In the genomic region with DNA sequence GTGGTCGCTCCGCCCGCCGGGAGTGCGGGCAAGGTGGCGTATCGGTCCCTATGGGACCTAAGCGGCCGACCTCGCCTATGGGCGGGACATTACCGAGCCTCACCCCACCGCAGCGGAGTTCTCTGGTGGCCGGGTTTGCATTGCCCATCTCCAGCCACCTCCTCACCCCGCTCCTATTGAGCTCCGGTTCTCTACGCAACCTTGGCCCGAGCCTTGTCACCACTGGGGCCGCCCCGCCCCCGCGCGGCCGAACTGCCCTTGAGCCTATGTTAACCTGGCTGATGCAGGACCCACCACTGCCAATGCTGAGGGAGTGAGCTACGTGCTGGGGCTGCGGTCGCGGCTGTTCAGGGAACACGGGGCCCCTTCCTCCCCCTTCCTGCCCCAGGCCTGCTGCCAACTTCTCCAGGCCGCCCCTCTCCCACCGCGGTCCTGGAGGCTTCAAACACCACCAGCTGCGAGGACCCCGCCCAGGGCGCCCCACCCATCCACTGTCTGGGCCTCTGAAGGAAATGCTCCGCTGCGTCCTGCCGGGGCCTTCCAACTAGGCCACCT, we compare ENCODE assay signal across 8 mouse cellular contexts. TPM values are rescaled to one million over a fixed set of nuclear protein-coding genes. Genes with fewer than 3 reads are reported as not detected.
A peak's percentile ranks its signal among the peaks of the same experiment; 100 is the strongest.
DNase-seq lines count a peak whose midpoint lies in the region; ATAC-seq and TF ChIP-seq lines count a peak whose summit lies in the region.

No protein-coding gene starts in this region.

- no peaks in the 10 kb centered on the region for H3K9me3 ChIP-seq in embryonic facial prominence, embryonic 15.5 days (replicated peaks)
- no peaks in the 10 kb centered on the region for H3K9me3 ChIP-seq in heart, embryonic 14.5 days (ENCODE audit: control insufficient read depth, low read length)
- H3K9me3 ChIP-seq in kidney, postnatal 0 days (replicated peaks; ENCODE audit: low read length): no peaks in the 10 kb centered on the region

- H3K4me3 ChIP-seq in embryonic facial prominence, embryonic 15.5 days (replicated peaks): peak overlapping the region; percentile 83
- H3K4me3 ChIP-seq in heart, embryonic 14.5 days (ENCODE audit: control insufficient read depth in 1 of 2, insufficient read depth in 1 of 2, low read depth in 1 of 2, low read length in 2 of 2): peak overlapping the region; percentile 73 to 85
- peak overlapping the region; percentile 49 for H3K4me3 ChIP-seq in kidney, postnatal 0 days (replicated peaks; ENCODE audit: low read depth, low read length)

- WGBS in embryonic facial prominence, embryonic 15.5 days: under 1% methylated on average over 39 of the region's 39 CpGs
- WGBS in heart, embryonic 14.5 days: under 1% methylated on average over 37 of the region's 39 CpGs
- WGBS in kidney, postnatal 0 days: under 1% methylated on average over 37 of the region's 39 CpGs

- TF ChIP-seq CTCF in kidney, postnatal 0 days (IDR thresholded peaks at IDR 0.05; ENCODE audit: low read depth): peak; percentile 42; the same call in 1 of the 2 replicates

- H3K9ac ChIP-seq in embryonic facial prominence, embryonic 15.5 days: peak overlapping the region; percentile 73
- peak overlapping the region; percentile 97 for H3K9ac ChIP-seq in heart, embryonic 14.5 days (ENCODE audit: low read length)
- peak overlapping the region; percentile 67 for H3K9ac ChIP-seq in kidney, postnatal 0 days (ENCODE audit: low read depth, low read length)

- peak overlapping the region; percentile 99 for H3K27ac ChIP-seq in embryonic facial prominence, embryonic 15.5 days (replicated peaks)
- H3K27ac ChIP-seq in heart, embryonic 14.5 days (replicated peaks in 1 of 2; ENCODE audit: control insufficient read depth in 1 of 2, insufficient read depth in 1 of 2, low read depth in 2 of 2, low read length in 2 of 2): peak overlapping the region; percentile 99 to 100
- H3K27ac ChIP-seq in kidney, postnatal 0 days: peak overlapping the region; percentile 96

- DNase-seq in cerebellum, adult 11-12 months: no peak
- peak; percentile 89 for DNase-seq in adrenal gland, postnatal 10 days
- peak; percentile 72 for DNase-seq in kidney, postnatal 0 days (ENCODE audit: low spot score)
- peak; percentile 87 to 91 for DNase-seq in lung, postnatal 4 days
- peak; percentile 76 for DNase-seq in spleen, postnatal 14 days (ENCODE audit: low spot score in 2 of 2)

- H3K4me1 ChIP-seq in embryonic facial prominence, embryonic 15.5 days: peaks cover 30% of the 10 kb centered on the region
- H3K4me1 ChIP-seq in heart, embryonic 14.5 days (ENCODE audit: control insufficient read depth in 2 of 2, insufficient read depth in 2 of 2, low read length in 2 of 2): peaks cover 12 to 22% of the 10 kb centered on the region in 2 experiments; a peak in 3 of 4 replicates
- peaks cover 20% of the 10 kb centered on the region; the same call in 1 of the 2 replicates for H3K4me1 ChIP-seq in kidney, postnatal 0 days (replicated peaks; ENCODE audit: insufficient read depth, low read length)

- H3K4me2 ChIP-seq in embryonic facial prominence, embryonic 15.5 days (replicated peaks): peak overlapping the region; percentile 91
- peak overlapping the region; percentile 93 for H3K4me2 ChIP-seq in heart, embryonic 14.5 days (ENCODE audit: low read length)
- peak overlapping the region; percentile 92 for H3K4me2 ChIP-seq in kidney, postnatal 0 days (ENCODE audit: low read length)

- no peaks in the 10 kb centered on the region for H3K36me3 ChIP-seq in embryonic facial prominence, embryonic 15.5 days
- H3K36me3 ChIP-seq in heart, embryonic 14.5 days (ENCODE audit: control insufficient read depth, insufficient read depth, low read length): no peaks in the 10 kb centered on the region
- no peaks in the 10 kb centered on the region for H3K36me3 ChIP-seq in kidney, postnatal 0 days (ENCODE audit: insufficient read depth, low read length)

- peak; percentile 26 for ATAC-seq in cerebellum, adult (ENCODE audit: insufficient number of reproducible peaks, low FRiP score, low TSS enrichment)
- ATAC-seq in embryonic facial prominence, embryonic 15.5 days (ENCODE audit: insufficient number of reproducible peaks, low FRiP score, low TSS enrichment, low read depth): peak; percentile 39
- peak; percentile 75 for ATAC-seq in heart, embryonic 14.5 days (ENCODE audit: insufficient number of reproducible peaks, insufficient read depth, low FRiP score, low read depth)
- ATAC-seq in kidney, postnatal 0 days (replicated peaks; ENCODE audit: low FRiP score, low read depth): peak; percentile 58

- no peaks in the 10 kb centered on the region for H3K27me3 ChIP-seq in embryonic facial prominence, embryonic 15.5 days
- H3K27me3 ChIP-seq in heart, embryonic 14.5 days (ENCODE audit: control insufficient read depth, insufficient read depth, low read length): no peaks in the 10 kb centered on the region
- H3K27me3 ChIP-seq in kidney, postnatal 0 days (ENCODE audit: insufficient read depth, low read length): no peaks in the 10 kb centered on the region

RNA-seq across cellular contexts. Expression of a gene that starts 0.8 kb away (rescaled TPM):
- total RNA-seq in adrenal gland, postnatal 10 days (2021): 10 to 100 TPM; 65.9 to 80.6 TPM
- 39.2 and 39.9 TPM in 2 replicates for polyA plus RNA-seq in embryonic facial prominence, embryonic 15.5 days (2015; fragmentation: Nextera tagmentation; extraction: Ambion mirVana)
- 25.1 and 26.7 TPM in 2 replicates for polyA plus RNA-seq in heart, embryonic 14.5 days (2014; fragmentation: Nextera tagmentation; extraction: Ambion mirVana)
- polyA plus RNA-seq in kidney, postnatal 0 days (2015; fragmentation: Nextera tagmentation; extraction: Ambion mirVana): 27.5 and 28.8 TPM in 2 replicates

RNA-seq across cellular contexts. Expression of a gene that starts 22.8 kb away (rescaled TPM):
- total RNA-seq in adrenal gland, postnatal 10 days (2021): not detected
- 0.16 and 0.22 TPM in 2 replicates for polyA plus RNA-seq in embryonic facial prominence, embryonic 15.5 days (2015; fragmentation: Nextera tagmentation; extraction: Ambion mirVana)
- not detected in 2 replicates for polyA plus RNA-seq in heart, embryonic 14.5 days (2014; fragmentation: Nextera tagmentation; extraction: Ambion mirVana)
- not detected in 2 replicates for polyA plus RNA-seq in kidney, postnatal 0 days (2015; fragmentation: Nextera tagmentation; extraction: Ambion mirVana)
